Mouse (Mus musculus) B cell, adult (primary cell): ENCODE measurements around the gene Spdya. TPM values are rescaled to one million over a fixed set of nuclear protein-coding genes. Genes with fewer than 3 reads are reported as not detected.

Experiments
- total RNA-seq: library from RNA; stranded (reverse); gene quantifications from 4 replicates; pipeline ENCODE4 v1.2.4, GENCODE M21; 2023; ENCODE audit not compliant: inconsistent age

Spdya gene
- 0.58 TPM in 1 of 4 replicates, not detected in the others for total RNA-seq

GRCm38 (mm10) chr17:71551757-71552451 is at the start of gene Spdya:
TSS of gene Spdya (plus strand) at chr17:71552061.

GRCm38 (mm10) chr17:71526711-71527564 is 24.9 kb upstream of the Spdya start, which contains the start of gene Ndc80:
TSS of gene Ndc80 (minus strand) at chr17:71526857.

GRCm38 (mm10) chr17:71615638-71616318 is 63.9 kb downstream of the Spdya start, which contains the start of gene Wdr43:
TSS of gene Wdr43 (plus strand) at chr17:71615895.

Other genes starting within 250 kb of the Spdya start
- 2.2 to 4.8 TPM (median 3.9 TPM) in 4 replicates for gene Emilin2, start 240.1 kb upstream of the Spdya start, total RNA-seq
- 18.2 to 24.3 TPM (median 21.1 TPM) in 4 replicates for gene Gm4707, start 92.1 kb upstream of the Spdya start, total RNA-seq
- gene Smchd1, start 76.7 kb upstream of the Spdya start, total RNA-seq = 215 to 225 TPM (median 223 TPM) in 4 replicates
- gene Ndc80, start 25.2 kb upstream of the Spdya start, total RNA-seq = 10.1 to 15.7 TPM (median 11.1 TPM) in 4 replicates
- 126 to 151 TPM (median 140 TPM) in 4 replicates for gene Wdr43, start 63.8 kb downstream of the Spdya start, total RNA-seq
- gene Togaram2, start 121.2 kb downstream of the Spdya start, total RNA-seq = not detected in 4 replicates
- not detected in 4 replicates for gene Pcare, start 200.8 kb downstream of the Spdya start, total RNA-seq
- not detected in 4 replicates for gene Clip4, start 216.4 kb downstream of the Spdya start, total RNA-seq